Comparison of ENCODE assay signal across 19 mouse cellular contexts in the genomic region with DNA sequence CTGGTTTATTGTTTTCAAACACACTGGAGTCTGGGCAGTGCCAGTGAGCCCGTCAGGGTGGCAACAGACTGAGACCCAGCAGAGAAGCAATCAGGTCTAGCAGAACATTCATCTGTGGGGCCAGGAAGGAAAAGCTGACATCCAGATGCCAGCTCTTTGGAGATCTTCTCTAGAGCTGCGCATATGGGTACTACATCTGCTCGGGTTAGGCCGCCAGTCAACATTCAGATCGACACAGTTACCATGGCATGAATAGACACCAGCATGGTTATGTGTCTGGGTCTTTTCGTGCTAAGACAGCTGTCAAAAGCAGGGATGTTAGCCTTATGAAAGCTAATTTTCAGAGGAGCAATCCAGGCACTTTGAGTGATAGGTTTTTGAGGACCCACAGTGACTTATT.
"Had no signal": no experiment of that assay in that cellular context is flagged by ENCODE, and none has a peak within 500 bp of the region (broad histone marks: within the 10 kb centered on the region; RNA-seq: fewer than 3 reads in every experiment).

No protein-coding gene starts in this region.

- DNase-seq: kidney, adult 11 months; kidney, adult 8-10 months; kidney, postnatal 10 days; kidney, postnatal 36 days; liver; lung, adult 18-20 months; lung, postnatal 10 days; lung, postnatal 36 days; thymus, adult 18-20 months; thymus, postnatal 36 days had no signal

- H3K27me3 ChIP-seq: limb, embryonic 13.5 days; liver, embryonic 12.5 days; liver, embryonic 15.5 days; lung, embryonic 15.5 days; megakaryocyte, embryonic 14.5 days had no signal

- H3K27ac ChIP-seq: kidney, embryonic 15.5 days; limb, embryonic 10.5 days; limb, embryonic 13.5 days; liver, embryonic 12.5 days; liver, embryonic 15.5 days; lung, embryonic 15.5 days; midbrain, embryonic 10.5 days had no signal

- H3K4me1 ChIP-seq: kidney, embryonic 15.5 days; limb, embryonic 10.5 days; limb, embryonic 13.5 days; liver, embryonic 12.5 days; liver, embryonic 15.5 days; lung, embryonic 15.5 days; megakaryocyte, embryonic 14.5 days; midbrain, embryonic 10.5 days had no signal

- H3K9me3 ChIP-seq: kidney, embryonic 15.5 days; limb, embryonic 10.5 days; limb, embryonic 13.5 days; liver, embryonic 12.5 days; liver, embryonic 15.5 days; lung, embryonic 15.5 days; megakaryocyte, embryonic 14.5 days; midbrain, embryonic 10.5 days had no signal

- H3K36me3 ChIP-seq: kidney, embryonic 15.5 days; limb, embryonic 10.5 days; limb, embryonic 13.5 days; liver, embryonic 12.5 days; liver, embryonic 15.5 days; lung, embryonic 15.5 days; midbrain, embryonic 10.5 days had no signal

- H3K4me2 ChIP-seq: kidney, embryonic 15.5 days; limb, embryonic 13.5 days; liver, embryonic 12.5 days; liver, embryonic 15.5 days; lung, embryonic 15.5 days had no signal

- H3K4me3 ChIP-seq: kidney, embryonic 15.5 days; limb, embryonic 10.5 days; limb, embryonic 13.5 days; liver, embryonic 12.5 days; liver, embryonic 15.5 days; lung, embryonic 15.5 days; megakaryocyte, embryonic 14.5 days; midbrain, embryonic 10.5 days had no signal

- H3K9ac ChIP-seq: kidney, embryonic 15.5 days; limb, embryonic 13.5 days; liver, embryonic 12.5 days; liver, embryonic 15.5 days; lung, embryonic 15.5 days had no signal

- ATAC-seq: liver, embryonic 12.5 days; midbrain, embryonic 16.5 days had no signal
